Mouse (Mus musculus) heart, embryonic 14.5 days (tissue): Measurements from ENCODE around the gene Cipc. TPM values are rescaled to one million over a fixed set of nuclear protein-coding genes. Genes with fewer than 3 reads are reported as not detected.
A peak's percentile ranks its signal among the peaks of the same experiment; 100 is the strongest.

Experiments
- ATAC-seq: fragments of 200-750 bp; cut with Nextera tagmentation; 2 replicates; pipeline ENCODE4 v1.8.0; 2017; ENCODE audit warnings: low read depth, moderate TSS enrichment; ENCODE audit not compliant: insufficient number of reproducible peaks, insufficient read depth, low FRiP score
- H3K27ac ChIP-seq, 2 experiments: fragments of 200-500 bp in 1 of 2; fragments of 300-500 bp in 1 of 2; sonication (generic) in 1 of 2; replicated peaks in 1 of 2; 2 replicates each; pipeline ENCODE4 v1.5.1; 2012 to 2014; ENCODE audit warnings: low read depth in 2 of 2, low read length in 2 of 2, control low read depth in 1 of 2, mild to moderate bottlenecking in 1 of 2, mixed read lengths in 1 of 2; ENCODE audit not compliant: control insufficient read depth in 1 of 2, insufficient read depth in 1 of 2
- H3K27me3 ChIP-seq: fragments of 300-500 bp; sonication (generic); 2 replicates; pipeline ENCODE4 v1.6.1; 2014; ENCODE audit warnings: mild to moderate bottlenecking, low read length, control low read depth; ENCODE audit not compliant: control insufficient read depth, insufficient read depth
- H3K36me3 ChIP-seq: fragments of 300-500 bp; sonication (generic); 2 replicates; pipeline ENCODE4 v1.6.1; 2014; ENCODE audit warnings: mild to moderate bottlenecking, control low read depth, low read length, mixed read lengths; ENCODE audit not compliant: control insufficient read depth, insufficient read depth
- H3K4me1 ChIP-seq, 2 experiments: fragments of 200-500 bp in 1 of 2; fragments of 300-500 bp in 1 of 2; sonication (generic) in 1 of 2; 2 replicates each; pipeline ENCODE4 v1.6.1; 2012 to 2014; ENCODE audit warnings: low read length in 2 of 2, control low read depth in 1 of 2, mixed read lengths in 1 of 2; ENCODE audit not compliant: control insufficient read depth in 2 of 2, insufficient read depth in 2 of 2
- H3K4me2 ChIP-seq: fragments of 300-500 bp; sonication (generic); 2 replicates; pipeline ENCODE4 v1.6.1; 2014; ENCODE audit warnings: mild to moderate bottlenecking, low read length
- H3K4me3 ChIP-seq, 2 experiments: fragments of 200-500 bp in 1 of 2; fragments of 300-500 bp in 1 of 2; sonication (generic) in 1 of 2; 2 replicates each; pipeline ENCODE4 v1.5.1; 2012 to 2014; ENCODE audit warnings: low read length in 2 of 2, mild to moderate bottlenecking in 2 of 2, control low read depth in 1 of 2, low read depth in 1 of 2, moderate library complexity in 1 of 2; ENCODE audit not compliant: control insufficient read depth in 1 of 2, insufficient read depth in 1 of 2
- H3K9ac ChIP-seq: fragments of 300-500 bp; sonication (generic); 2 replicates; pipeline ENCODE4 v1.6.1; 2014; ENCODE audit warnings: mild to moderate bottlenecking, low read length
- H3K9me3 ChIP-seq: fragments of 300-500 bp; sonication (generic); 2 replicates; pipeline ENCODE4 v1.6.1; 2016; ENCODE audit warnings: low read length, control low read depth; ENCODE audit not compliant: control insufficient read depth
- WGBS: fragments of 180-500 bp; shearing (Covaris S2); extraction: QIAGEN DNeasy Blood & Tissue Kit; methylation state at CpG from one replicate; pipeline ENCODE4 v1.1.7; 2014; 5-methylcytosine and 5-hydroxymethylcytosine counted together
- polyA plus RNA-seq: library from polyadenylated mRNA; unstranded; fragments of >200 nt; fragmentation: Nextera tagmentation; extraction: Ambion mirVana; gene quantifications from 2 replicates; pipeline ENCODE4 v1.2.1, GENCODE M21; 2014

The Cipc gene
- polyA plus RNA-seq, 1 experiment from 2014 or later, result 26.6 TPM

DNA sequence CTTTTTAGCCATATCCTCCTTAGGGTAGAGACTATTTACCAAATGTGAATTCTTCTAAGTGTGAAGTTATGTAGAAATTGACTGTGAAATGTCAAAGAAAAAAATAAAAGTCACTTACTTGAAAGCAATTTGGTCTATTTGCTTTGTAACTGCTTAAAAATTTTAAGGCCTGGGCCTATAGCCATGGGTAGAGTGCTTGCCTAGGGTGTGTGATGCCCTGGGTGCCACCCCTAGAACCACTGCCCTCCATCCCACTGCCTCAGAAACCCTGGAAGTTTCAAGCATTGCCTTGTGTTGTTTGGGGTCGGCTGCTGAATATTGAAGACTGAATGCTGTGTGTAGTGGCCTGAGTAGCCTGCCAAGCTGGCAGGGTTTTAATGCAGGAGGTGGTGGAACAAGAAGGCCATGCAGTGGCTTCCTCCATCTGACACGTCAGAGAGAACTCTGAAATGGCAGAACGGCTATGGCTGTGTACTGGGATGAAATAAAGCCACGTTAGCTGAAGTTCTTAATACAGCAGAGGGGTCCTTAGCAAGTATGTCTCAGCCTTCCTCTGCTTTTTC lies 18.5 kb downstream of the Cipc start:
- Histone ChIP-seq H3K9ac (no peak overlapping the region), H3K4me2 (no peak overlapping the region), H3K9me3 (no peaks in the 10 kb centered on the region), H3K27ac (no peak overlapping the region), H3K36me3 (peaks cover 58% of the 10 kb centered on the region), H3K4me3 (no peak overlapping the region), H3K4me1 (peaks cover 14 to 15% of the 10 kb centered on the region in 2 experiments), H3K27me3 (no peaks in the 10 kb centered on the region)
- no peak for ATAC-seq
- WGBS, result 79% methylated on average over 4 of the region's 4 CpGs

DNA sequence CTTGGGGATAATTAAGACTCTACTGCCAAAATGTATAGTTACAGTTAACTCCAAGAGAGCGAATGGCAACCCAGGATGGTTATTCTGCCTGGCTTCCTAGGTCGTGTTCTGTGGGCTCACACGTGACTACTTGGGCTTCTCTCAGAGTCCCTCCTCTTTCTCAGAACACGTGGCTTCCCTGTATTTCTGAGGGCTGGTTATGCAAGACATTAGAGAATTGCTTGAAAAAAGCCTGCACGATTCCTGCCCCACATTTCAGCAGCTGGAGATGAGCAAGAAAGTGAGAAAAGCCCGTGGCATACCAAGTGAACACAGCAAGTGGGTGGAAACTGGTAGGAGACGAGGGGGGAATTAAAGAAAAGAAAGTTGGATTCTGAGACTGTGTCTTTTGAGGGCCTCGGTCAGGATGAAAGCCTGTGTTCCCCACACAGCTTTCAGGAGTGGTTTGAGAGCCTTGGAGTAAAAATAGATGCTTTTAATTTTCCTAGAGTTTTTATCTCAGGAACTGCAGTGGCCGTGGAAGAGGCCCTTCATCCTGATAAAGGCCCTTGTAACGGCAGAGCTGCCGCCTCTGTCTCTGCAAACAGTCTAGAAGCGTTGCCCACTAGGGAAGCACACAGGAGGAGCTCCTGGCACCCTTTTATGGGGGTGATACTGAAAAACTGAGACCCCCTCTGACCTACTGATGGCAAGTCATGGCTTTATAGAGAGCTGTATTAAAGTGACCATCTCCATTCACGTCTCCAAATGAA lies 21.8 kb downstream of the Cipc start:
- H3K4me1 ChIP-seq, result peaks cover 20 to 28% of the 10 kb centered on the region in 2 experiments
- peak overlapping the region; percentile 1; the same call in 1 of the 2 replicates for H3K4me2 ChIP-seq
- WGBS, result 18% methylated on average over 13 of the region's 13 CpGs
- H3K9me3 ChIP-seq, result no peaks in the 10 kb centered on the region
- H3K4me3 ChIP-seq, result no peak overlapping the region
- H3K27me3 ChIP-seq, result no peaks in the 10 kb centered on the region
- no peak overlapping the region for H3K9ac ChIP-seq
- H3K27ac ChIP-seq, result peak overlapping the region; percentile 21 to 29; a peak in 3 of 4 replicates
- peaks cover 25% of the 10 kb centered on the region for H3K36me3 ChIP-seq
- ATAC-seq, result no peak

DNA sequence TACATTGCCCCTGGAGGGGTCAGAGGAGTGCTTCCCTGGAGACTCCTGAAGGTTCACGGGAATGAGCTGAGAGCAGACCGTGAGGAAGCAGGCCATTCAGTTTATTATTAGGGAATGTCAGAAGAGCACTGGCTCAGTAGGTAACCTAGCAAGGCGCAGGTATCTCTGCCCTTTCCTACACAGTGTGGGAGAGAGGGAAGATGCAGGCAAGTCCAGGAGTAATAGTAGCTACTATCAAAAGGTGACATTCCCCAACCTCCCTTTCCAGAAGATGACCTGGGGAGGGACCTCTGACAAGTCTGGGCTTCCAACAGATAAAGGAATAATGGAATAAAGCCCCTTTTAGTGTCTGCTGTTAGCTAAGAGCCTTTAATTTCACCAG lies 22.4 kb downstream of the Cipc start:
- no peaks in the 10 kb centered on the region for H3K9me3 ChIP-seq
- peak overlapping the region in 1 of 2 experiments; percentile 29; a peak in 1 of 4 replicates for H3K27ac ChIP-seq
- peaks cover 25 to 34% of the 10 kb centered on the region in 2 experiments for H3K4me1 ChIP-seq
- peaks cover 20% of the 10 kb centered on the region for H3K36me3 ChIP-seq
- H3K9ac ChIP-seq, result no peak overlapping the region
- no peak for ATAC-seq
- H3K27me3 ChIP-seq, result no peaks in the 10 kb centered on the region
- H3K4me3 ChIP-seq, result no peak overlapping the region
- WGBS, result 25% methylated on average over 3 of the region's 3 CpGs
- H3K4me2 ChIP-seq, result peak overlapping the region; percentile 1; the same call in 1 of the 2 replicates

DNA sequence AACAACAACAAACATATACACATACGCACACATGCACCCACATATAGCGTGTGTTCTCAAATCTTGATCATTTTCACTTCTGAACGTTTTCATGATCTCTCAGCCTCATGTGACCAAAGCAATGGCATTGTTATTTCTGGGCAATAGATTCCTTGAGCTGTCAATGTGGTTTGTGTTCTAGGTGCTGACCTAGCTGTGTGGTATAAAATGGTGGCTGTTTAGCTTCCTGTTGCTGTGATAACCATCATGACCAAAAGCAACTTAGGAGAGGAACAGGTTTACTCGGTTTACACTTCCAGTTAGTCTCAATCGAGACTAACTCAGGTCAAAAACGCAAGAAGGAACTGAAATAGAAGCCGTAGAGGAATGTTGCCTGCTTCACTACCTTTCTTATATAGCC lies 24.2 kb downstream of the Cipc start:
- H3K27ac ChIP-seq, result no peak overlapping the region
- no peak overlapping the region for H3K4me3 ChIP-seq
- H3K4me2 ChIP-seq, result no peak overlapping the region
- ATAC-seq, result no peak
- H3K27me3 ChIP-seq, result no peaks in the 10 kb centered on the region
- peaks cover 1% of the 10 kb centered on the region for H3K36me3 ChIP-seq
- 91% methylated on average over 7 of the region's 7 CpGs for WGBS
- H3K4me1 ChIP-seq, result peaks cover 35 to 42% of the 10 kb centered on the region in 2 experiments
- no peak overlapping the region for H3K9ac ChIP-seq
- no peaks in the 10 kb centered on the region for H3K9me3 ChIP-seq

DNA sequence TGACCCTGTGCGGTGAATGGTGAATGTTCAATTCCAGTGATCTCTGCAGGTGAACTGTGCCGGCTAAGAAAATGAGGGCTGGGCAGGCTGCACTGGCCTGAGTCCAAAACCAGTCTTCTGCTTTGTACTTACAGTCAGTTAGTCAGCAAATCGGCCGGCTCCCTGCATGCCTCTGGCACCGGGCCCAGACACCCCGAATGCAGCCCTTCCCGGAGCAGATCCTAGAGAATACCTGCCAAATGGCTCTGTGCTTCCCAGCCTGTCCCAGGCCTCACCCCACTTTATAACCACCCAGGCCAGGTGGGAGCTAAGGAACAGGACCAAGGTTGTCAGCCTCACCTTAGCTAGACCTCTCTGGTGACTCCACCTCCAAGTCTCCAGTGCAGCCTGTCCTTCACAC lies 26.4 kb downstream of the Cipc start:
- Histone ChIP-seq H3K4me2 (peak overlapping the region; percentile 27), H3K27ac (peak overlapping the region in 1 of 2 experiments; percentile 61; a peak in 2 of 4 replicates), H3K9ac (no peak overlapping the region), H3K27me3 (peaks cover 7% of the 10 kb centered on the region), H3K4me3 (no peak overlapping the region), H3K36me3 (no peaks in the 10 kb centered on the region), H3K4me1 (peaks cover 31 to 45% of the 10 kb centered on the region in 2 experiments), H3K9me3 (no peaks in the 10 kb centered on the region)
- 6% methylated on average over 7 of the region's 7 CpGs for WGBS
- ATAC-seq, result peak; percentile 46

DNA sequence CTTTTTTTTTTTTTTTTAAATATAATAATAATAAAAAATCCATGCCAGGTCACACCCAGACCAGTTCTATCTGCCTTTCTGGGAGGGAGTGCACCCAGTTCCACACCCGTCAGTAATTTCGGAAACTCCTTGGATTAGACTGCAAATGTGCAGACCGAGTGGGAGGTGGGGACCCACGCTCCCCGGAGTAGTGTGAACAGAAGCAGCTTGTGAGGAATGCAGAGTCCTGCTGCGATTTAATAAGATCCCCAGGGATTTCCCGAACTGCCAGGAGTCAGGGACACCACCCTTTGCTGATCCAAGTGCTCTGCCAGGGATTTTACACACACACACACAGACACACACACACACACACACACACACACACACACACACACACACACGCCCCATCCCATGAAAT lies 26.9 kb downstream of the Cipc start:
- WGBS, result 28% methylated on average over 8 of the region's 8 CpGs
- Histone ChIP-seq H3K27me3 (peaks cover 11% of the 10 kb centered on the region), H3K4me2 (no peak overlapping the region), H3K9ac (no peak overlapping the region), H3K4me1 (peaks cover 27 to 41% of the 10 kb centered on the region in 2 experiments), H3K27ac (no peak overlapping the region), H3K4me3 (no peak overlapping the region), H3K36me3 (no peaks in the 10 kb centered on the region), H3K9me3 (no peaks in the 10 kb centered on the region)
- no peak for ATAC-seq

DNA sequence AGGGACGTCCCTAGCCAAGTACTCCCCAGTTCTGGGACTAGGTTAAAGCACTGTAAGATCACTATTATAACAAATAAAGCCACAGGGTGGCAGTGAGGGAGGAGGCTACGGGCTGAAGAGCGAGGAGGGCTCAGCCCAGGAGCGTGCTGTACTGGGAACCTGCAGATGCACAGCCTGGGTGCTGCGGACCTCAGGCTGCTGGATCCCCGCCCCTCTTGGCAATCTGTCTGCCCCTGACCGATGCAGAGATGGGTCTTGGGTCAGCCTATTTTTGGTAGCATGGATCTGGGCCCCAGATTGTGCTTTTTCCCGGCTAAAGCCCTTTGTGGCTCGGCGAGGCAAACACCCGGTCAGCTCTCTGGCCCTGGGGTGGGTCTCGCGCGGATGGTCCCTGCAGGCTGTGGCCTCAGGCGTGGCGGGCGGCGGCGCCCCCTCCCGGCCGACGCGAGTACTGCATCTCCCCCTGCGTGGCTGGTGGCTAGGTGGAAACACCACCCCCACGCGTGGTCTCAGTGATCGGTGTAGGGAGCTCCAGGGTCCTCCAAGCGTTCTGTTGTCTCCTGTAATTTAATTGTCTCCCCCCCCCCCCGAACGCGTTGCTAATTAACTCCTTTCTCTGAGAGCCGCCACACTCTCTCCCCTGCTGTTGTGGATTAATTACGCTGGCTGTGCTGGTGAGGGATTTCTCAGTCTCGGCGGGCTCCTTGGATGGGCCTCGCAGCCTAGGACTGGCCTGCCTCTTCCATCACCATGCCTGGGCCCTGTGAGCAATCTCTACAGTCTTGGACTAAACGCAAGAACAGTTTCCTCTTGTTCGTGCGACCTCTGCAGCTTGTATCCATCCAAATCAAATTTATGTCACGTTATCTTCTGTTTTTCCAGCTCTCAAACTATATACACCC lies 27.8 kb downstream of the Cipc start:
- peak overlapping the region; percentile 18 to 30 for H3K4me3 ChIP-seq
- H3K36me3 ChIP-seq, result no peaks in the 10 kb centered on the region
- H3K27ac ChIP-seq, result no peak overlapping the region
- WGBS, result 7% methylated on average over 39 of the region's 40 CpGs
- peak overlapping the region; percentile 69 for H3K4me2 ChIP-seq
- peak overlapping the region; percentile 59 for H3K9ac ChIP-seq
- ATAC-seq, result peak; percentile 49; the same call in 1 of the 2 replicates
- peaks cover 21 to 34% of the 10 kb centered on the region in 2 experiments for H3K4me1 ChIP-seq
- no peaks in the 10 kb centered on the region for H3K9me3 ChIP-seq
- peaks cover 16% of the 10 kb centered on the region for H3K27me3 ChIP-seq
